Mouse (Mus musculus): ENCODE measurements around the gene 1700010I14Rik. TPM values are rescaled to one million over a fixed set of nuclear protein-coding genes. Genes with fewer than 3 reads are reported as not detected.

The 1700010I14Rik gene
- total and polyA plus RNA-seq, 3 experiments: not detected

DNA sequence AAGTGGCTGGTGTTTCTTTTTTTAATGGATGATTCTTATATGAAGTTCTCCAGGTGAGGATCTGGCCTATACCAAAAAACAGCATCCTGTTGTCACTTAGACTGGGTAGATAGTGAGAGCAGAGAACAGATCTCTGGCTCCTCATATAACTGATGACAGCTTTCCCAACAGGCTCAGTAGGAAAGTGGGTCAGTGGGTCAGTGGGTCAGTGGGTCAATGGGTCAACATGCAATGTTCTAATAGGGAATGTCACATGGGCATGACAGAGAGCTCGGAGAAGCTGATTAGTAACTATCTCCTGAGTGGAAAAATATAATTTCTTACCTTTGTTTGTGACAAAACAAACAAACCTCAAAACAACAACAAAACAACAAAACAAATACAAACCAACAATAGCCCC is 7.2 kb downstream of the 1700010I14Rik start:
- H3K9me3 ChIP-seq (replicated peaks): peaks cover 21% of the 10 kb centered on the region
- H3K36me3 ChIP-seq (replicated peaks): no peaks in the 10 kb centered on the region
- no peak overlapping the region for H3K4me3 ChIP-seq (ENCODE audit: low read depth, low read length)
- no peak for TF ChIP-seq GATA1 (IDR thresholded peaks at IDR 0.05; ENCODE audit: borderline replicate concordance, low read length)
- TF ChIP-seq CTCF (IDR thresholded peaks at IDR 0.05; ENCODE audit: low read depth, low read length): no peak
- TF ChIP-seq POLR2AphosphoS5 (IDR thresholded peaks at IDR 0.05; ENCODE audit: insufficient replicate concordance, low read depth, low read length): no peak
- no peak for TF ChIP-seq TAL1 (conservative IDR thresholded peaks at IDR 0.05; ENCODE audit: low read depth, low read length)
- no peak for TF ChIP-seq GATA2 (IDR thresholded peaks at IDR 0.05; ENCODE audit: borderline replicate concordance, low read depth, low read length)
- H3K4me1 ChIP-seq (ENCODE audit: insufficient read depth, low read depth, low read length): no peaks in the 10 kb centered on the region
- DNase-seq (ENCODE audit: low spot score): no peak
- no peaks in the 10 kb centered on the region for H3K27me3 ChIP-seq (ENCODE audit: insufficient read depth, low read length)
- ATAC-seq (ENCODE audit: extremely low read depth, insufficient number of reproducible peaks, low FRiP score, poor library complexity, severe bottlenecking): no peak

GRCm38 (mm10) chr17:9002438-9002837 is 14.3 kb downstream of the 1700010I14Rik start:
- no peak for DNase-seq (ENCODE audit: low spot score)
- no peaks in the 10 kb centered on the region for H3K36me3 ChIP-seq (replicated peaks)
- H3K4me1 ChIP-seq (ENCODE audit: insufficient read depth, low read depth, low read length): no peaks in the 10 kb centered on the region
- no peaks in the 10 kb centered on the region for H3K27me3 ChIP-seq (ENCODE audit: insufficient read depth, low read length)
- ATAC-seq (ENCODE audit: extremely low read depth, insufficient number of reproducible peaks, low FRiP score, poor library complexity, severe bottlenecking): no peak
- H3K4me3 ChIP-seq (ENCODE audit: low read depth, low read length): no peak overlapping the region
- H3K9me3 ChIP-seq (replicated peaks): peaks cover 7% of the 10 kb centered on the region
- TF ChIP-seq CTCF (IDR thresholded peaks at IDR 0.05; ENCODE audit: low read depth, low read length): no peak

DNA sequence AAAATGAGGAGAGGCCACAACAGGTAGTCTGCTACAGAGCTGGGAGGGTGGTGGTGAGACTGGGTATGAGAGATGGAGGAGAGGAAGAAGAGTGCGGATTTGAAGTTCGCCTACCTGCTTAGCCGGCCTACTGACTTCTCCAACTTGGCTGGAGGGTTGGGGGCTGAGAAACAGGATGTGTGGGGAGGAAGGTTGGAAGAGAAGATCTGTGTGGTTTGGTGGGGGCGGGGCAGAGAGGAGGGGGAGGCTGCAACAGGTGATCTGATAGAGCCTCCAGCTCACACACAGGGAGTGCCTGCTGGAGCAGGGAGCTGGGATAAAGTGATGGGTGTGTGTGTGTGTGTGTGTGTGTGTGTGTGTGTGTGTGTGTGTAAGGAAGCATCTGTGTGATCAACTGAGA is 16.4 kb downstream of the 1700010I14Rik start:
- no peaks in the 10 kb centered on the region for H3K4me1 ChIP-seq (ENCODE audit: insufficient read depth, low read depth, low read length)
- 0 out of 2 replicates have a peak, but pooled peaks cover 2% of the 10 kb centered on the region for H3K9me3 ChIP-seq (replicated peaks)
- H3K4me3 ChIP-seq (ENCODE audit: low read depth, low read length): no peak overlapping the region
- no peaks in the 10 kb centered on the region for H3K36me3 ChIP-seq (replicated peaks)
- ATAC-seq (ENCODE audit: extremely low read depth, insufficient number of reproducible peaks, low FRiP score, poor library complexity, severe bottlenecking) (no peak), DNase-seq (ENCODE audit: low spot score) (no peak)
- TF ChIP-seq GATA2 (IDR thresholded peaks at IDR 0.05; ENCODE audit: borderline replicate concordance, low read depth, low read length) (no peak), CTCF (IDR thresholded peaks at IDR 0.05; ENCODE audit: low read depth, low read length) (no peak), POLR2AphosphoS5 (IDR thresholded peaks at IDR 0.05; ENCODE audit: insufficient replicate concordance, low read depth, low read length) (no peak), GATA1 (IDR thresholded peaks at IDR 0.05; ENCODE audit: borderline replicate concordance, low read length) (no peak), TAL1 (conservative IDR thresholded peaks at IDR 0.05; ENCODE audit: low read depth, low read length) (no peak)
- no peaks in the 10 kb centered on the region for H3K27me3 ChIP-seq (ENCODE audit: insufficient read depth, low read length)

DNA sequence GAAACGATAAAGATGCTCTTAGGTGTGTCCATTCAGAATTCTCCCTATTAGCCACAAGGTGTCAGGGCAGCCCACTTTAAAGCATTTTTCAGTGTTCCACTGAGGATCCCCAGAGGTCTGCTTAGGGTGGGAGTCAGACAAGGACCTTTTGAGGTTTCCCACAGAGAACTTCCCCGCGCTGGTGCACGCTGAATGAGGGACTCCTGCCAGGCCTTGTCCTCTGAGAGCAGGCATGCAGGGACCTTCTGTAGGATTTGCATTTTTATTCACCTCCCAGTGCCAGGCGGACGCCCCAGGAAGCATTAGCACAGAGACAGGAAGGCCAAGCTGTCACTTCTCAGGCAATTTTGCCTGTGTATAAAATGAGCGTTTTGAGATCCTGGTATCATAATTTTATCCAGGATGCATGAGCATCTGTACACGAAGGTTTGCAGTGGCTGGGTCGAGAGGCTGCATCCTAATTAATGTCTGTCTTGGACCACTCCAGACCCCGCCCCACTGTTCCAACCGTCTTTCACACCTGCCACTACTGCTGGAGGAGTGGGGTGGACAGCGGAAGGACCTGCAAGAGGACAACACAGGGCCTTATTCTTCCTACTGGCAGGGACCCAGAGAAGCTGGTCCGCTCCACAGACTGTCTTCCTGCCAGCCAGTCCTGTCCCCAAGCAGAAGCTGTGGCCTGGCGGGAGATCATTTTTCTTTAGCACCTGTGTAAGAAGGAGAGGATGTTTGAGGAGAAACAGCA is 35.2 kb downstream of the 1700010I14Rik start:
- Histone ChIP-seq H3K9me3 (replicated peaks) (peaks cover 20% of the 10 kb centered on the region), H3K4me3 (ENCODE audit: low read depth, low read length) (no peak overlapping the region), H3K36me3 (replicated peaks) (no peaks in the 10 kb centered on the region), H3K4me1 (ENCODE audit: insufficient read depth, low read depth, low read length) (no peaks in the 10 kb centered on the region), H3K27me3 (ENCODE audit: insufficient read depth, low read length) (no peaks in the 10 kb centered on the region)
- DNase-seq (ENCODE audit: low spot score) (no peak), ATAC-seq (ENCODE audit: extremely low read depth, insufficient number of reproducible peaks, low FRiP score, poor library complexity, severe bottlenecking) (no peak)
- no peak for TF ChIP-seq GATA1 (IDR thresholded peaks at IDR 0.05; ENCODE audit: borderline replicate concordance, low read length)
- TF ChIP-seq GATA2 (IDR thresholded peaks at IDR 0.05; ENCODE audit: borderline replicate concordance, low read depth, low read length): no peak
- TF ChIP-seq TAL1 (conservative IDR thresholded peaks at IDR 0.05; ENCODE audit: low read depth, low read length): no peak
- no peak for TF ChIP-seq POLR2AphosphoS5 (IDR thresholded peaks at IDR 0.05; ENCODE audit: insufficient replicate concordance, low read depth, low read length)
- TF ChIP-seq CTCF (IDR thresholded peaks at IDR 0.05; ENCODE audit: low read depth, low read length): no peak

- Histone ChIP-seq H3K36me3 (replicated peaks) (no peaks in the 10 kb centered on the region), H3K4me3 (ENCODE audit: low read depth, low read length) (no peak overlapping the region), H3K27me3 (ENCODE audit: insufficient read depth, low read length) (no peaks in the 10 kb centered on the region), H3K9me3 (replicated peaks) (peaks cover 8% of the 10 kb centered on the region; the same call in 1 of the 2 replicates), H3K4me1 (ENCODE audit: insufficient read depth, low read depth, low read length) (no peaks in the 10 kb centered on the region)
- DNase-seq (ENCODE audit: low spot score): no peak
- TF ChIP-seq GATA1 (IDR thresholded peaks at IDR 0.05; ENCODE audit: borderline replicate concordance, low read length) (no peak), CTCF (IDR thresholded peaks at IDR 0.05; ENCODE audit: low read depth, low read length) (no peak), GATA2 (IDR thresholded peaks at IDR 0.05; ENCODE audit: borderline replicate concordance, low read depth, low read length) (no peak), TAL1 (conservative IDR thresholded peaks at IDR 0.05; ENCODE audit: low read depth, low read length) (no peak), POLR2AphosphoS5 (IDR thresholded peaks at IDR 0.05; ENCODE audit: insufficient replicate concordance, low read depth, low read length) (no peak)
- no peak for ATAC-seq (ENCODE audit: extremely low read depth, insufficient number of reproducible peaks, low FRiP score, poor library complexity, severe bottlenecking)
Observed at GRCm38 (mm10) chr17:9030181-9030580, 42.0 kb downstream of the 1700010I14Rik start.

GRCm38 (mm10) chr17:9031241-9032141 is 43.4 kb downstream of the 1700010I14Rik start:
- H3K4me3 ChIP-seq (ENCODE audit: low read depth, low read length): no peak overlapping the region

More at GRCm38 (mm10) chr17:9031241-9032141, 43.4 kb downstream of the 1700010I14Rik start:
- Histone ChIP-seq H3K9me3 (replicated peaks) (peaks cover 8% of the 10 kb centered on the region; the same call in 1 of the 2 replicates), H3K36me3 (replicated peaks) (no peaks in the 10 kb centered on the region), H3K4me1 (ENCODE audit: insufficient read depth, low read depth, low read length) (no peaks in the 10 kb centered on the region), H3K27me3 (ENCODE audit: insufficient read depth, low read length) (no peaks in the 10 kb centered on the region)
- no peak for DNase-seq (ENCODE audit: low spot score)
- TF ChIP-seq CTCF (IDR thresholded peaks at IDR 0.05; ENCODE audit: low read depth, low read length) (peak; percentile 20; the same call in 1 of the 2 replicates), TAL1 (conservative IDR thresholded peaks at IDR 0.05; ENCODE audit: low read depth, low read length) (no peak)
- ATAC-seq (ENCODE audit: extremely low read depth, insufficient number of reproducible peaks, low FRiP score, poor library complexity, severe bottlenecking): no peak
